Mouse (Mus musculus) brain, embryonic 14.5 days (tissue): ENCODE results near the gene Gm20538. TPM values are rescaled to one million over a fixed set of nuclear protein-coding genes. Genes with fewer than 3 reads are reported as not detected.

ENCODE experiments used
- DNase-seq: peaks from one replicate; pipeline ENCODE4 v3.0.0-alpha.2; 2011; ENCODE audit warnings: low read depth
- CTCF ChIP-seq: fragments of 200-500 bp; IDR thresholded peaks from 2 replicates; pipeline ENCODE4 v1.5.1; 2012; ENCODE audit warnings: inconsistent platforms, mild to moderate bottlenecking, moderate library complexity, borderline replicate concordance; ENCODE audit not compliant: insufficient read depth, insufficient read length; ENCODE audit errors: extremely low read depth
- POLR2A ChIP-seq: fragments of 200-500 bp; IDR thresholded peaks from 2 replicates; pipeline ENCODE4 v1.6.1; 2012; ENCODE audit warnings: mild to moderate bottlenecking, inconsistent platforms, borderline replicate concordance; ENCODE audit not compliant: poor library complexity, insufficient read depth, insufficient read length, severe bottlenecking; ENCODE audit errors: extremely low read depth
- polyA plus RNA-seq: library from polyadenylated mRNA; depleted of rRNA; stranded (reverse); fragments of >200 nt; gene quantifications from 2 replicates; pipeline ENCODE4 v1.2.3, GENCODE M21; 2012

Gm20538 gene
- polyA plus RNA-seq, 1 experiment, result not detected

- peak; percentile 98 for DNase-seq
- TF ChIP-seq CTCF, result peak; percentile 95
- peak; percentile 81; the same call in 1 of the 2 replicates for TF ChIP-seq POLR2A
Observed at GRCm38 (mm10) chr19:44562652-44563206, 10.1 kb upstream of the Gm20538 start, which contains the start of gene Hif1an. TSS of gene Hif1an (plus strand) at chr19:44562850.

DNA sequence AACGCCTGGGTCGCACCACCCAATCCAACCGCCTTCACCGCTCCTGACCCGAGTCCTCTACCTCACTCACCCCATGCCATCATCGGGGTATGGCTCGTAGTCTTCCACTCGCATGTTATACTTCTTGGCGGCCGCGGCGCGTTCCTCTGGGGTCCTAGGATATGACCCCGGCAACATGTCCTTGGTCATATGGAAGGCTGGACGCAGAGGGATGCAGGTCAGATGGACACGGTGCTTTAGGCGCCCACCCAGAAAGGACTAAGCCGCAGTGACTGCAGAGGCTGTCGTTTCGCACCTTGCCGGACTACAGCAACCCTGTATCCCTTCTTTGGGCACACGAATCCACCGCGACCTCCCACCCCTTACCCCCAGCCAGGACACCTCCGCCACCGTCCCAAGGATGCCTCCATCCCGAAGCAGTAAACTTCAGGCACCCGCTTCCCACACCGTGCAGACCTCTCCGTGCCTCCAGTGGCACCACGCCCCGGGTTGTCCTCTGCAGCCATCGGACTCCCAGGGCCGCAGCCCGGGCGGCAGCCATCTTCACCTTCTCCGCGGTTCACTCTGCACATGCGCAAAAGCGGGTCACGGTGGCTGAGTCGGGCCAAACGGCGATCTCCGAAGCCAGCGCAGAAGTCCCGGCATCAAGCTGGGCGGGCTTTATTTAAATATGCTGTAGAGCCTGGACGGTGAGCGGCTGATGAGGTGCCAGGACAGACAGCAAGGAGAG, 2.4 kb upstream of the Gm20538 start, which contains the start of gene Ndufb8:
TSS of gene Ndufb8 (minus strand) at position 580 of the 730 bp plus-strand sequence.
- DNase-seq, result peak; percentile 97
- TF ChIP-seq CTCF, result no peak
- TF ChIP-seq POLR2A, result peak; percentile 73; the same call in 1 of the 2 replicates

GRCm38 (mm10) chr19:44554490-44554860, 1.8 kb upstream of the Gm20538 start:
- no peak for TF ChIP-seq POLR2A

DNA sequence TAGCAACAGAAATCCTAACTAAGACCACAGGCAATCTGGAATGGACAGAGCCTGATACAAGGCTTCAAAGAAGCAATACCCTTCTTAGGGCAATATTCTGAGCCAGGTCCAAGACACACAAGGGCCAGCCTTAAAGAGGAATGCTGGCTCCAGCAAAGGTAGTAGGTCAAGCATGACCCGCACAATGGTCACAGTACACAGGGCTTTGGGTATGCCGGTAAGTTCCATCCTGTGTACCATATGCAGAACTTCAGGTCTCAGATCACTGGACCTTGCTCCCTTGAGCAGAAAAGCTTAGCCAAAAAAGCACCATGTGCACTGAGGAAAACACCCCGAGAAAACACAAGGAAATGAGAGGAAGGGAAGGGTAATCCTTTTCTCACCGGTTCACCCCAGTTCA, 655 bp upstream of the Gm20538 start:
- TF ChIP-seq CTCF, result no peak
- no peak for TF ChIP-seq POLR2A
- no peak for DNase-seq

More at GRCm38 (mm10) chr19:44554490-44554860, 1.8 kb upstream of the Gm20538 start:
- DNase-seq, result no peak

DNA sequence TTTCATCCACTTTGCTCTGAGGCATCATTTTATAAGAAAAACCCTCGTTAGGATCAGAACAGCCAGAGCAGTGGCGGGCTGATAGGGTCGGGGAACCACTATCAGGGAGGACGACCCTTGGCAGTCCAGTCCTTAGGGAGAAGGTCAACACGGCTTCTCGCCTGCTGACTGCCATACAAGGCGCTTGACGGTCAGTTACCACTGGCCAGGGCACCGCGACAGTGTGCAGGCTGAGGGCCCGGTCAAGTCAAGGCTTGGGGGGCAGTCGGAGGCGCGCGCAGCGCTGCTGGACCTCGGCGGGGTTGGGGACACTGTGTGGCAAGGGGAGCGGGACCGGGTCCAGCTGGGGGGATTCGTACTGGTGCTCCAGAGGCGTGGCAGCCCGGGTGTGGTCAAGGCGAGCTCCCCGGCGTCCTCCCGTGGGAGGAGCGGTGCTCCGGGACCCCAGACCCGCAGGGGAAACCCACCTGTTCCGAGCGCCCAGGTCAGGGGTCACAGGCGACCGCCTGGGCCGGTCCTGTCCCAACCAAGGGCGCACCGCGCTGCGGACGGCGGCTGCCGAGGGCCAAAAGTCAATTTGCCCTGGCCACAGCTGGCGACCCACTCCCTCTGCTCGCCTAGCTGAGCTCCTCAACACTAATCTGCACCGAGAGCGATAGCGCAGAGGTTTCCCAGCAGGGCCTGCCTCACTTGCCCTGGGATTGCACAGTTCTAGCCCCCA, 7.2 kb downstream of the Gm20538 start, which contains the start of gene Sec31b:
TSS of gene Sec31b (minus strand) at position 544 of the 721 bp plus-strand sequence.
- peak; percentile 3 for DNase-seq
- TF ChIP-seq CTCF (no peak), POLR2A (no peak)

DNA sequence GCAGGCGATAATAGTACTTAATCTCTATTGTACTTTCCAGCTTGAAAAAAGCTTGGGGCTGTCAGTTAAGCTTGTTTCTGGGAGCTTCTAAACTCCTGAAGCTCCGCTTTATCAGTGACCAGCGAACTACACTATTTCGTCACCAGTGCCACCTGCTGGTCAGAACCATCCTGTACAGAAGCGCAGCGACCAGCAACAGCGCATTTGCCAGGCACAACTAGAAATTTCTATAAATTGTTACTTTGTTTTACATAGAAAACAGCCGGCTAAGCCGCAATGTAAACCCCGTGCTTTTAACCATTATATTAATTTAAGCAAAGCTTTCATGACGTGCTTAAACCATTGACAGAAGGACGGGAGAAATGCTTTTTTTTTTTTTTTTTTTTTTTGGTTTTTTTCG, 7.9 kb downstream of the Gm20538 start:
- TF ChIP-seq CTCF (peak; percentile 85), POLR2A (no peak)
- DNase-seq, result peak; percentile 89

DNA sequence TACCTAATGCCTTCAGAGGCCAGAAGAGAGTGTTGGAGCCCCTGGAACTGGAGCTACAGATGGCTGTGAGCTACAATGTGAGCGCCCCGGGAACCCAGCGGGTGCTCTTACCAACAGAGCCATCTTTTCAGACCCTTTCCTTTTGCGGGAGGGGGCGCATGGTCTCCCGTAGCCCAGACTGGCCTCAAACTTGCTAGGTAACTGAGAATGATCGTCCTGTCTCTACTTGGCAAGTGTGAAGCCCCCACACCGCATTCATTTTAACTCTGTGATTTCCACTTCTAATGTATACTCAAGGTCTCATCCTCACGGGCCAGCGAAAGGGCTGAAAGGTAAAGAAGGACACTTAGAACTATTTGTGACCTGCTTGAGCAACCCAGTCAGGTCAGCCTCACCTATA, 8.3 kb downstream of the Gm20538 start:
- TF ChIP-seq POLR2A (no peak), CTCF (no peak)
- DNase-seq, result no peak

GRCm38 (mm10) chr19:44542694-44543178, 9.9 kb downstream of the Gm20538 start:
- DNase-seq, result no peak
- TF ChIP-seq POLR2A (no peak), CTCF (no peak)

- DNase-seq, result no peak
- TF ChIP-seq CTCF, result no peak
- no peak for TF ChIP-seq POLR2A
Observed at GRCm38 (mm10) chr19:44537416-44537815, 15.2 kb downstream of the Gm20538 start.

DNA sequence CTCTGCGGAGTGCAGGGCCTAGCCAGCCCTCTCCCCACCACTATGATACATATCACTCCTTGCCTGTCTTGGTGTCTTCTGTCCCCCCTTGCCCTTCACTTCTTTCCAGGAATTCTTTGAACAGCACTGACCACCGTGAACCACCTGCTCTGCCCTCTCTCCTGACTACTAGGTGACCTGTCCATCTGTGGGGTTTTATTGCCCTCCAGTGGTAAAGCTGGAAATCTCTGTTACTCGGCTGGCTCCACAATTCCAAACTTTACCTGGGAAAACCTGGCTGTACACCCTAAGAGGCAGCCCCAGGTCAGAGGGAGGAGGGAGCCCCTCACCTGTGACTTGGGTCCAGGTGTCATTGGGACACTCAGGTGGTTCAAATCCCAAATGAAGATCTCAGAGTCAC, 17.3 kb downstream of the Gm20538 start:
- no peak for TF ChIP-seq POLR2A
- peak; percentile 61; the same call in 1 of the 2 replicates for TF ChIP-seq CTCF
- peak; percentile 37 for DNase-seq

DNA sequence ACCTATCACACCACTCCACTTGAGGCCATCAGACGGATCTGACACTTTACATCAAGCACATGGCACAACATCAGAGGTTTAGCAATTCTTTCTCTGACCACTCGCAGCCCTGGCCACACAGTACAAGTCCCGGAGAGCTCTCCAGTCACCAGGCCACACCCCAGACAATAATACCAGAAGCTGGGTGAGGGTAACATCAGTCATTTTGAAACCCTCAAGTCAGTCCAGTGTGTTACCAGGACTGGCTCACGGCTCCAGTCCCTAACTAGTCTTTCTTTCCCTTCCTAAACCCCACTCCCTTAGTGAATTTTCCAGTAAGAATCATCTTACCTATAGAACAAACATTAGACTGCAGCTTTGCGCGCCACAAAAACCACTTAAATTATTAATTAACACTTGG, 22.6 kb downstream of the Gm20538 start:
- no peak for DNase-seq
- TF ChIP-seq CTCF (no peak), POLR2A (no peak)
